Mouse (Mus musculus) regulatory T cell (primary cell): ENCODE data around the gene Scfd2.

ENCODE experiments used
- in situ Hi-C: fragments of 300-600 bp; cut with MboI, MseI; formaldehyde crosslinking; loops from one replicate; pipeline ENCODE4 v1.15.1; 2025; ENCODE audit warnings: high pct_unique_total_duplicates

Gene Scfd2

GRCm38 (mm10) chr5:74314501-74314900, 217.1 kb downstream of the Scfd2 start:
- in situ Hi-C loops = loop anchor here (10.0 kb wide), 2 partner anchors 240 to 850 kb away; no protein-coding TSS in a partner anchor

- in situ Hi-C loops = loop anchor here (10.0 kb wide), 2 partner anchors 241 to 851 kb away; no protein-coding TSS in a partner anchor
These were observed 218.0 kb downstream of the Scfd2 start for GRCm38 (mm10) chr5:74313542-74313941.

- in situ Hi-C loops = loop anchor here (10.0 kb wide), 2 partner anchors 243 to 853 kb away; no protein-coding TSS in a partner anchor
These were observed 219.7 kb downstream of the Scfd2 start for GRCm38 (mm10) chr5:74311865-74312264.

- in situ Hi-C loops = loop anchor here (10.0 kb wide), 2 partner anchors 243 to 853 kb away; no protein-coding TSS in a partner anchor
These were observed 220.2 kb downstream of the Scfd2 start for GRCm38 (mm10) chr5:74311200-74311825.

- in situ Hi-C loops = loop anchor here (10.0 kb wide), 2 partner anchors 245 to 855 kb away; no protein-coding TSS in a partner anchor
These were observed 221.5 kb downstream of the Scfd2 start for GRCm38 (mm10) chr5:74310101-74310500.

GRCm38 (mm10) chr5:74307242-74307641, 224.3 kb downstream of the Scfd2 start:
- in situ Hi-C loops = no loop called here

- in situ Hi-C loops = no loop called here
These were observed 225.9 kb downstream of the Scfd2 start for GRCm38 (mm10) chr5:74305533-74306189.

GRCm38 (mm10) chr5:74304767-74305166, 226.8 kb downstream of the Scfd2 start:
- in situ Hi-C loops = no loop called here

- in situ Hi-C loops = no loop called here
These were observed 229.2 kb downstream of the Scfd2 start for GRCm38 (mm10) chr5:74302331-74302730.

GRCm38 (mm10) chr5:74301443-74301842, 230.1 kb downstream of the Scfd2 start:
- in situ Hi-C loops = no loop called here

GRCm38 (mm10) chr5:74300931-74301330, 230.6 kb downstream of the Scfd2 start:
- in situ Hi-C loops = no loop called here

GRCm38 (mm10) chr5:74300140-74300539, 231.4 kb downstream of the Scfd2 start:
- in situ Hi-C loops = no loop called here

- in situ Hi-C loops = no loop called here
These were observed 234.4 kb downstream of the Scfd2 start for GRCm38 (mm10) chr5:74297113-74297512.

- in situ Hi-C loops = no loop called here
These were observed 235.5 kb downstream of the Scfd2 start for GRCm38 (mm10) chr5:74296096-74296495.

- in situ Hi-C loops = no loop called here
These were observed 238.0 kb downstream of the Scfd2 start for GRCm38 (mm10) chr5:74293513-74293912.

- in situ Hi-C loops = no loop called here
These were observed 239.5 kb downstream of the Scfd2 start for GRCm38 (mm10) chr5:74292050-74292449.

GRCm38 (mm10) chr5:74291575-74291974, 240.0 kb downstream of the Scfd2 start:
- in situ Hi-C loops = no loop called here

- in situ Hi-C loops = no loop called here
These were observed 241.6 kb downstream of the Scfd2 start for GRCm38 (mm10) chr5:74289957-74290356.

- in situ Hi-C loops = no loop called here
These were observed 243.4 kb downstream of the Scfd2 start for GRCm38 (mm10) chr5:74288206-74288605.

- in situ Hi-C loops = no loop called here
These were observed 245.3 kb downstream of the Scfd2 start for GRCm38 (mm10) chr5:74286301-74286700.

GRCm38 (mm10) chr5:74285764-74286163, 245.8 kb downstream of the Scfd2 start:
- in situ Hi-C loops = no loop called here

GRCm38 (mm10) chr5:74285289-74285688, 246.3 kb downstream of the Scfd2 start:
- in situ Hi-C loops = no loop called here

GRCm38 (mm10) chr5:74283545-74283944, 248.0 kb downstream of the Scfd2 start:
- in situ Hi-C loops = loop anchor here (5.0 kb wide), 2 partner anchors 346 to 426 kb away; no protein-coding TSS in a partner anchor
